Mouse (Mus musculus): ENCODE measurements around the gene Cdkn1a.

- TF ChIP-seq CTCF (IDR thresholded peaks at IDR 0.05; ENCODE audit: low read depth) (no peak), EP300 (IDR thresholded peaks at IDR 0.05; ENCODE audit: low read depth) (no peak)
Measured at GRCm38 (mm10) chr17:29060946-29061345, 29.8 kb upstream of the Cdkn1a start.

Data from liver, embryonic 14.5 days (tissue).